Mouse (Mus musculus) left cerebral cortex, adult 8-10 months (tissue): Measurements from ENCODE around the gene Msh3. TPM values are rescaled to one million over a fixed set of nuclear protein-coding genes. Genes with fewer than 3 reads are reported as not detected.
"Not testable (repeated sequence)": the region's sequence is repeated elsewhere in the genome, so short reads cannot be mapped to it uniquely, and the experiment has no call there.

Experiments
- DNase-seq, 2 experiments: peaks; one replicate each; pipeline ENCODE4 v3.0.0; 2022; ENCODE audit warnings: low spot score in 2 of 2
- total RNA-seq, 4 experiments: library from RNA; stranded (reverse); gene quantifications; 2 replicates each; pipeline ENCODE4 v1.2.4; 2022

Msh3 gene
- 10 to 100 TPM; 23.9 to 25.1 (median 24.6) TPM for total RNA-seq

GRCm38 (mm10) chr13:92354456-92355271 lies at the start of gene Msh3, which contains the start of gene Dhfr:
Gene Msh3, minus strand, starts transcription at chr13:92355003.
Gene Dhfr, plus strand, starts transcription at chr13:92354726.
- DNase-seq, result peak; percentile 91 to 98

- DNase-seq, result no peak
These were observed 48.7 kb upstream of the Msh3 start for GRCm38 (mm10) chr13:92403496-92403895.

- DNase-seq, result no peak
These were observed 47.3 kb upstream of the Msh3 start for GRCm38 (mm10) chr13:92402063-92402462.

GRCm38 (mm10) chr13:92398491-92399384 lies 43.9 kb upstream of the Msh3 start:
- DNase-seq, result no peak

- no peak for DNase-seq
These were observed 38.4 kb upstream of the Msh3 start for GRCm38 (mm10) chr13:92393047-92393661.

DNA sequence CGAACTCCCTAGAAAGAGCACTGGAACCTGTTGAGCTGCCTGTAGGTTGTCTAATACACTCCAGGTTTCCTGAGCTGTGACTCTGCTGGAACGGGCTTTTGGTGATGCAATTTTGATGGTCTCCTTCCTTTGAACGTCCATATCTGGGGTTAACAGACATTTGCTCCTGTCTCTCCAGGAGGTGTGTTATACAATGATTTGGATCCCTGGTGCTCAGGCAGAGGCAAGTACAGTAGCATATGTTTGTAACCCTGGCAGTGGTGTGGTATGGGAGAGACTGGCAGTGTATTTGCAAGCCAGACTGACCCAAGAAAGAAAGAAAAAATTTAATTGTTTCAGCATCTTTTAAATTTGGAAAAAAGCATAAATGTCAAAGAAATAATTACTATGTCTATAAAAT lies 32.6 kb upstream of the Msh3 start:
- no peak for DNase-seq

GRCm38 (mm10) chr13:92371466-92371865 lies 16.7 kb upstream of the Msh3 start:
- DNase-seq, result not testable (repeated sequence)

GRCm38 (mm10) chr13:92370811-92371210 lies 16.0 kb upstream of the Msh3 start:
- DNase-seq, result no peak

- DNase-seq, result no peak
These were observed 10.5 kb upstream of the Msh3 start for GRCm38 (mm10) chr13:92365312-92365711.

- DNase-seq, result no peak
These were observed 6.8 kb upstream of the Msh3 start for GRCm38 (mm10) chr13:92361609-92362008.

DNA sequence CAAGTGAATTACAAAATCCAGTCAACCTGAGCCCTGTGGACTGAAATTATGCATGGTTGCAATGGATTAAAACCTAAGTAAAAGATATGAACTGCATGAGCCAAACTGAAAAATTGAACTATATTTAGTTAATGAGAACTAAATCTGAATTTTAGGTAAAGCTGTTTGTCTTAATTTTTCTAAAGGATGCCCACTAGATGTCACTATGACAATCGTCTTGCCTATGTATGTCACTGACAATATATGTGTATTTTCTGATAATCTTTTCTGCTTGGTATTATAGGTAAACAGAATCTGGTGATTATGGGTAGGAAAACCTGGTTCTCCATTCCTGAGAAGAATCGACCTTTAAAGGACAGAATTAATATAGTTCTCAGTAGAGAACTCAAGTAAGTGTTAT lies 2.8 kb upstream of the Msh3 start:
- no peak for DNase-seq

DNA sequence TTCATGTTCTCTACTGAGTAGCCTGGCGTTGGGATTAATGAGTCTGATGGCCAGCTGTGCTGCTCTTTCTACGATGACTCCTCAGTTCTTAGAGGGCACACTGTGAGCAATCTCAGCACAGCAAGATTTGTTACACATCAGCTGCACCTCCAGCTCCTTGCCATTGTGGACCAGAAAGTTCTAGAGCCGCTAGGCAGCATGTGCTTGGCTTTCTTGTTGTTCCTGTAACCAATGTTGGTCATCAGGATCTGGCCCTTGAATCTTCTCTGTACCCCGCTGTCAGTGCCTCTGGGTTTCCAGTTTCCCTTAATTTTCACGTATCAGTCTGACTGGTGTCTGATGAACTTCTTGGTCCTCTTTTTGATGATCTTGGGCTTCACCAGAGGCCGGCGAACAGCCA lies 1.6 kb upstream of the Msh3 start:
- no peak for DNase-seq

GRCm38 (mm10) chr13:92355272-92355643 lies 455 bp upstream of the Msh3 start:
- DNase-seq, result no peak

DNA sequence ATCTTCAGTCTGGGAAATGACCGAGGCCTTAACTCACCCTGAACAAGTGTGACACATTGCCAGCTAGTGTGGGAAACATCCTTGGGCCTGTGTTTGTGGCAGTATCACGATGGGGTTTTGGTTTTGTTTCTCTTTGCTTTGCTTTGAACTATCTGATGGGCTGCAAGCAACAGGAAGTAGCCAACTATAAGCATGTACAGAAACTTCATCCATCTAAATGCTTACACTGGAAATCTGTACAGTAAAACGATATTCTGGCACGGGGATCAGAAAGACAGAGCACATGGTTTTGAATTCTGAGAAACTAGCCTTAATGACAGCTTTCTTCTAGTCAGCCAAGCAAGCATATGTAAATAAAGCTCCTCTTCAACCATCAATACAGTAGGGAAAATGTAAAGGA lies 847 bp downstream of the Msh3 start:
- no peak for DNase-seq

DNA sequence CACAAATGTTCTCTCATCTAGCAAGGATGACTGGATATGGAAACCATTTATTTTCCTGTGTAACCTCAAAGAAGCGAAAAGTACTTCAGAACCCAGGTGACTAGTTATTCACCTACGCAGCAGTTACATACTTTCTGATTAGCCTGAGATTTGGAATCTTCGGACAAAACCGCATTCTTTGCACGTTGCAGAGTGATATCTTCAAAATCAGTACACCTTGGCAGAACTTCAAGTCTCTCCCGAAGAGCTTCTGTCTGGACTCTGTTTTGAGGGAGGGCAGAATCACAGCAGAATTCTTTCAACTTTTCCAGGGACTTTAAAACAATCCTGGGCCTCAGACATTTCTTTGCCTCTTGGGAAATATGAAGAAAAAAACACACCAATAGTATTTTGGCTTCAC lies 3.7 kb downstream of the Msh3 start:
- no peak for DNase-seq

- no peak for DNase-seq
These were observed 8.5 kb downstream of the Msh3 start for GRCm38 (mm10) chr13:92346338-92346737.

GRCm38 (mm10) chr13:92344033-92344432 lies 10.8 kb downstream of the Msh3 start:
- no peak for DNase-seq

DNA sequence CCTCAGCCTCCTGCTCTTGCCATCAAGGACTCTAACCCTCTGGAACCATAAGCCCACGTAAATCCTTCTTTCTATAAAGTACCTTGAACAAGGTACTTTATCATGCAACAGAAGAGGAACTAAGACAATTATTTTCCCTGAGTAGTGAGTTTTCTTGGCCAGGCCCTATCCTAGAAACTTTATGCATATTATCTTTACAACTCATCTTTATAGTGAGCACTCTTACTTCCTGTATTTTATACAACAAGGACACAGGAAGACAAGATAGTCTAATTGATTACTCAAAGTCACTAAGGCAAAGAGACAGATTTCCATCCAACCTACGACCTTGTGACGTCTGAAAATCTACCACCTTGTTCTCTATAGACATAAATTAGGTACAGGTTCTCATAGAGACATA lies 15.0 kb downstream of the Msh3 start:
- DNase-seq, result no peak

GRCm38 (mm10) chr13:92337773-92338462 lies 16.9 kb downstream of the Msh3 start:
- DNase-seq, result no peak

DNA sequence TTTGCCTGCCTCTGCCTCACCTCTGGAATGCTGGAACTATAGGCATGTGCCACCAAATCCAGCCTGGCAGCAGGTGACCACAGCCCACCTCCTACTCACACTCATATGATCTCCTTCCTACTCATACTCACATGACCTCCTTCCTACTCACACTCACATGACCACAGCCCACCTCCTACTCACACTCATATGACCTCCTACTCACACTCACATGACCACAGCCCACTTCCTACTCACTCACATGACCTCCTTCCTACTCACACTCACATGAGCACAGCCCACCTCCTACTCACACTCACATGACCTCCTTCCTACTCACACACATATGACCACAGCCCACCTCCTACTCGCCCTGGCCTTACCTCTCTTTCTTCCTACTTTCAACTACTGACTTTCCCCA lies 17.9 kb downstream of the Msh3 start:
- no peak for DNase-seq

- no peak for DNase-seq
These were observed 22.5 kb downstream of the Msh3 start for GRCm38 (mm10) chr13:92332103-92332879.
